In genomic region chr8:127440834-127441485, GRCm38 (mm10) we compare ENCODE assay signal across 8 mouse cellular contexts.
DNase-seq lines count a peak whose midpoint lies in the region; ATAC-seq lines count a peak whose summit lies in the region.

No protein-coding gene starts in this region.

- peaks cover 29% of the 10 kb centered on the region for H3K4me1 ChIP-seq in heart, embryonic 11.5 days (ENCODE audit: control insufficient read depth, insufficient read depth, low read length)
- peaks cover 4% of the 10 kb centered on the region; the same call in 1 of the 2 replicates for H3K4me1 ChIP-seq in kidney, embryonic 14.5 days (ENCODE audit: control insufficient read depth, insufficient read depth, low read length)

- H3K27ac ChIP-seq in heart, embryonic 11.5 days (ENCODE audit: low read depth, low read length), result no peak overlapping the region
- peak overlapping the region; percentile 57; the same call in 1 of the 2 replicates for H3K27ac ChIP-seq in kidney, embryonic 14.5 days (ENCODE audit: low read depth, low read length)

- ATAC-seq in heart, embryonic 11.5 days (replicated peaks; ENCODE audit: insufficient number of reproducible peaks, low FRiP score, low TSS enrichment), result peak; percentile 43; the same call in 1 of the 2 replicates
- peak; percentile 88 for ATAC-seq in kidney, embryonic 14.5 days (ENCODE audit: low FRiP score, low TSS enrichment)

- peak overlapping the region; percentile 8; the same call in 1 of the 2 replicates for H3K4me2 ChIP-seq in heart, embryonic 11.5 days
- no peak overlapping the region; the same call in 1 of the 2 replicates for H3K4me2 ChIP-seq in kidney, embryonic 14.5 days (replicated peaks; ENCODE audit: low read depth, low read length)

- 71% methylated on average over 6 of the region's 6 CpGs for WGBS in heart, embryonic 11.5 days (ENCODE audit: insufficient replicate concordance)
- 73% methylated on average over 6 of the region's 6 CpGs for WGBS in kidney, embryonic 14.5 days

- H3K36me3 ChIP-seq in heart, embryonic 11.5 days (ENCODE audit: control insufficient read depth, insufficient read depth, low read length), result no peaks in the 10 kb centered on the region
- H3K36me3 ChIP-seq in kidney, embryonic 14.5 days (ENCODE audit: control insufficient read depth, insufficient read depth, low read length), result no peaks in the 10 kb centered on the region; the same call in 1 of the 2 replicates

- H3K27me3 ChIP-seq in heart, embryonic 11.5 days (ENCODE audit: control insufficient read depth, insufficient read depth, low read length), result no peaks in the 10 kb centered on the region
- no peaks in the 10 kb centered on the region for H3K27me3 ChIP-seq in kidney, embryonic 14.5 days (ENCODE audit: control insufficient read depth, insufficient read depth, low read length)

- peak; percentile 30 to 59 for DNase-seq in urinary bladder, adult 18-20 months (ENCODE audit: low spot score in 2 of 2)
- DNase-seq in urinary bladder, postnatal 10 days (ENCODE audit: low spot score), result no peak
- peak; percentile 93 for DNase-seq in lung, postnatal 36 days
- DNase-seq in urinary bladder, postnatal 14 days (ENCODE audit: low spot score), result peak; percentile 69
- DNase-seq in embryo, embryonic 11 days, result no peak
- no peak for DNase-seq in frontal cortex, postnatal 36 days (ENCODE audit: low spot score in 2 of 2)

- H3K9me3 ChIP-seq in heart, embryonic 11.5 days (replicated peaks; ENCODE audit: control insufficient read depth, low read length), result no peaks in the 10 kb centered on the region
- H3K9me3 ChIP-seq in kidney, embryonic 14.5 days (ENCODE audit: control insufficient read depth, low read length), result no peaks in the 10 kb centered on the region

- H3K9ac ChIP-seq in heart, embryonic 11.5 days (ENCODE audit: low read depth, low read length), result no peak overlapping the region
- no peak overlapping the region for H3K9ac ChIP-seq in kidney, embryonic 14.5 days (ENCODE audit: low read depth, low read length)

- no peak overlapping the region for H3K4me3 ChIP-seq in heart, embryonic 11.5 days (ENCODE audit: low read depth, low read length)
- no peak overlapping the region for H3K4me3 ChIP-seq in kidney, embryonic 14.5 days (ENCODE audit: low read length)

Comparison
In these comparisons a context has a peak if more than half of its experiments do, and no peak if none do; other contexts are left out.
1. DNase-seq: peak in urinary bladder, adult 18-20 months (2 of 2), lung, postnatal 36 days (single experiment) and urinary bladder, postnatal 14 days (single experiment); none in urinary bladder, postnatal 10 days (single experiment), embryo, embryonic 11 days (single experiment) and frontal cortex, postnatal 36 days (0 of 2).